Mouse (Mus musculus) B cell, adult 2 months (primary cell): ENCODE results near the gene Gm14851.
"Not testable (repeated sequence)": the region's sequence is repeated elsewhere in the genome, so short reads cannot be mapped to it uniquely, and the experiment has no call there.

ENCODE experiments used
- DNase-seq, 2 experiments: peaks; one replicate each; pipeline ENCODE4 v3.0.0; 2022

Gene Gm14851

DNA sequence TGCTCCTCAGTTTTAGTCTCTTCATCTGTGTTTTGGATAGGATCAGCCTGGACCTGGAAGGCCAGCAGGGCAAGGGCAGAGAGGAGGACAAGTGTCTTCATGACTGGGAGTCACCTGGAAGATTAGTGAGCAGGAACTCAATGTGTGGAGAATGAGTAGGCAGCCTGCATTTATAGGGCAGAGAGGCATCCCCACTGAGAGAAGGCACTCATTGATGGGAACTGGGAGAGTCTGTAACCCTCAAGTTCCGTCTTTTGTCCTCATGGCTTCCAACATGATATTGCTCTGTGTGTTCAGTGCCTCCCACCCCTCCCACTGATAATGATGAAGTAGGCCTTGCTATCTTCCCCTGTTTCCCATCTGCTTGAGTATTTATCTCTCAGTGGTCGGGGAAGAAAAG lies at the start of gene Gm14851:
TSS of gene Gm14851 (minus strand) at position 101 of the 400 bp plus-strand sequence.
- not testable (repeated sequence) for DNase-seq

DNA sequence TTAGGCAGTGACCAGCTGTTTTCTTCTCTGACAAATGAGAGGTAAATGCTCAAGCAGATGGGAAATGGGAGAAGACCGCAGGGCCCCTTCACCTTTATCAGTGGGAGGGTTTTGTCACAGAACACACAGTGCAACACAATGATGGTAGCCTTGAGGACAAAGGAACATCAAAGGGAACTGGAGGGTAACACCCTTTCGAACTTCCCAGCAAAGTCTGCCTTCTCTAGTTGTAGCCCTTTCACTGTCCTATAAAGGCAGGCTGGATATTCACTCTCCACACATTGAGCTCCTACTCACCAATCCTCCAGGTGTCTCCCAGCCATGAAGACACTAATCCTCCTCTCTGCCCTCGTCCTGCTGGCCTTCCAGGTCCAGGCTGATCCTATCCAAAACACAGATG lies 38.5 kb upstream of the Gm14851 start, which contains the start of gene Defa30:
TSS of gene Defa30 (plus strand) at position 301 of the 400 bp plus-strand sequence.
- DNase-seq, result not testable (repeated sequence)

DNA sequence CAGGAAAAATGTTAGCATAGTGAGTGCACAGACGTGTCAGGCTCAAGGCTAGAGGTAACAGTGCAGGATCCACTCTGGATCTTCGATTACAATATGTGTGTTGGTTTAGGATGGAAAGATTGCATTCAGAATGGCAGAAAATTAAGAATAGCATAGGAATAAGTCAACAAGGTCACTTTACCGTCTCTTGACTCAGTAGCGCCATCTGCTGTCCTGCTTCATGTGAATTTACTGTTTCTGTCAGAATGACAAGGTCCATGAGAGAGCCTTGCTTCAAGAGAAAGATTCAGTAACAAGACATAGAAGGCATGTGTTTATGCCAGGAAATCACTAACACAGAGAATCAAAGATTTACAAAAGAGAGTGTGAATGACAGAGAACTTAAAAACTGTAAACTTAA lies 2.7 kb downstream of the Gm14851 start:
- DNase-seq, result no peak

DNA sequence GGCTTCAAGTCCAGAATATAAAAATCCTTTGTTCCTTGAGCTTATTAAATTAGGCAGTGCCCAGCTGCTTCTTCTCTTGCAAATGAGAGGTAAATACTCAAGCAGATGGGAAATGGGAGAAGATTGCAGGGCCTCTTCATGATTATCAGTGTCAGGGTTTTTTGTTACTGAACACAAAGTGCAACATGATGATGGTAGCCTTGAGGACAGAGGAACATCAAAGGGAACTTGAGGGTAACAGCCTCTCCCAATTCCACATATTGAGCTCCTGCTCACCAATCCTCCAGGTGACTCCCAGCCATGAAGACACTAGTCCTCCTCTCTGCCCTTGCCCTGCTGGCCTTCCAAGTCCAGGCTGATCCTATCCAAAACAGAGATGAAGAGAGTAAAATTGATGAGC lies 11.7 kb downstream of the Gm14851 start, which contains the start of gene Defa25:
TSS of gene Defa25 (plus strand) at position 301 of the 400 bp plus-strand sequence.
- not testable (repeated sequence) for DNase-seq

DNA sequence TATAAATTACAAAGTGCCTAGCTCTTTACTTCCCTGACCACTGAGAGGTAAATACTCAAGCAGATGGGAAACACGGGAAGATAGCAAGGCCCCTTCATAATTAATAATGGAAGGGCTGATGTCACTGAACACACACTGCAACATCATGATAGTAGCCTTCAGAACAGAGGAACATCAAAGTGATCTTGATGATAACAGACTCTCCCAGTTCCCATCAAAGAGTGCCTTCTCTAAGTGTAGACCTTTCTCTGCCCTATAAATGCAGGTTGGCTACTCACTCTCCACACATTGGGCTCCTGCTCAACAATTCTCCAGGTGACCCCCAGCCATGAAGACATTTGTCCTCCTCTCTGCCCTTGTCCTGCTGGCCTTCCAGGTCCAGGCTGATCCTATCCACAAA lies 31.1 kb downstream of the Gm14851 start, which contains the start of gene Defa35:
TSS of gene Defa35 (plus strand) at position 301 of the 400 bp plus-strand sequence.
- DNase-seq, result not testable (repeated sequence)

DNA sequence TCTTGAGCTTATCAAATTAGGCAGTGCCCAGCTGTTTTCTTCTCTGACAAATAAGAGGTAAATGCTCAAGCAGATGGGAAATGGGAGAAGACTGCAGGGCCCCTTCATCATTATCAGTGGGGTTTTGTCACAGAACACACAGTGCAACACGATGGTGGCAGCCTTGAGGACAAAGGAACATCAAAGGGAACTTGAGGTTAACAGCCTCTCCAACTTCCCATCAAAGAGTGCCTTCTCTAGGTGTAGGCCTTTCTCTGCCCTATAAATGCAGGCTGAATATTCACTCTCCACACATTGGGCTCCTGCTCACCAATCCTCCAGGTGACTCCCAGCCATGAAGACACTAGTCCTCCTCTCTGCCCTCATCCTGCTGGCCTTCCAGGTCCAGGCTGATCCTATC lies 41.1 kb downstream of the Gm14851 start, which contains the start of gene Defa23:
TSS of gene Defa23 (plus strand) at position 301 of the 400 bp plus-strand sequence.
- DNase-seq, result not testable (repeated sequence)
